Mouse (Mus musculus) testis, adult 2 months (tissue): ENCODE results near the gene Tldc1.

Experiments used
- CTCF ChIP-seq: fragments of 200-500 bp; IDR thresholded peaks from 2 replicates; pipeline ENCODE4 v1.5.1; 2012; ENCODE audit warnings: low read depth, mild to moderate bottlenecking, inconsistent platforms, low read length, moderate library complexity; ENCODE audit not compliant: control insufficient read depth, insufficient read depth, insufficient replicate concordance
- POLR2A ChIP-seq: fragments of 200-500 bp; IDR thresholded peaks from 2 replicates; pipeline ENCODE4 v1.6.1; 2012; ENCODE audit warnings: low read depth, mild to moderate bottlenecking, inconsistent platforms, low read length, moderate library complexity; ENCODE audit not compliant: control insufficient read depth

GRCm38 (mm10) chr8:119765761-119766444, 12.3 kb downstream of the Tldc1 start:
- TF ChIP-seq POLR2A (no peak), CTCF (no peak)
